Mouse (Mus musculus) inflammation-experienced regulatory T-cells (primary cell): ENCODE measurements around the gene Gm11236. TPM values are rescaled to one million over a fixed set of nuclear protein-coding genes. Genes with fewer than 3 reads are reported as not detected.

Experiments
- polyA plus RNA-seq, 2 experiments: library from polyadenylated mRNA; unstranded; fragments of 100-300 nt; shearing (Covaris generic); gene quantifications; one replicate each; pipeline ENCODE4 v1.2.1; 2017

Gm11236 gene
- polyA plus RNA-seq = not detected

GRCm38 (mm10) chr4:73637821-73638220 lies at the start of gene Gm11236:
Gene Gm11236, plus strand, starts transcription at chr4:73638121.

GRCm38 (mm10) chr4:73607581-73607980 lies 30.3 kb upstream of the Gm11236 start, which contains the start of gene Gm11238:
Gene Gm11238, plus strand, starts transcription at chr4:73607881.

DNA sequence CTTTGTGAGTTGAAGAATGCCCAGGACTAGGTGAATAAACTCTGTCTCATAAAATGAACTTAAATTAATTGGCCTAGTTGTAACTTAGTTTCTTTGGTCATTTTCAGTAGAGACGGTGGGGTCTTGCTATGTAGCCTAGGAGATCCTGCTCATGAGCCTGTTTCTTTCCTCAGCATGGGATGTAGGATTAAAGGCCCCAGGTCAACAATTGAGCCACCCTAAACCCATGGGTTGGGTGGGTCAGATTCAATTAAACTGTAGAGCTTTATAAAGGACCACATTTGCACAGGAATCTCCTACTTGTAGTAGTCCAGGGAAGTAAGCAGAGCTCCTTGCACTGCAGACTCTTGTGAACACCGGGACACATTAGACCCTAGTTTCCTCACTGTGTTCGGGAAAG lies 15.2 kb upstream of the Gm11236 start, which contains the start of gene Gm11237:
Gene Gm11237 (plus strand): TSS at position 301 of the 400 bp plus-strand sequence.

DNA sequence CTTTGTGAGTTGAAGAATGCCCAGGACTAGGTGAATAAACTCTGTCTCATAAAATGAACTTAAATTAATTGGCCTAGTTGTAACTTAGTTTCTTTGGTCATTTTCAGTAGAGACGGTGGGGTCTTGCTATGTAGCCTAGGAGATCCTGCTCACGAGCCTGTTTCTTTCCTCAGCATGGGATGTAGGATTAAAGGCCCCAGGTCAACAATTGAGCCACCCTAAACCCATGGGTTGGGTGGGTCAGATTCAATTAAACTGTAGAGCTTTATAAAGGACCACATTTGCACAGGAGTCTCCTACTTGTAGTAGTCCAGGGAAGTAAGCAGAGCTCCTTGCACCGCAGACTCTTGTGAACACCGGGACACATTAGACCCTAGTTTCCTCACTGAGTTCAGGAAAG lies 30.1 kb downstream of the Gm11236 start, which contains the start of gene Gm11239:
Gene Gm11239 (plus strand): TSS at position 301 of the 400 bp plus-strand sequence.

GRCm38 (mm10) chr4:73683216-73683615 lies 45.3 kb downstream of the Gm11236 start, which contains the start of gene Gm428:
Gene Gm428, plus strand, starts transcription at chr4:73683516.

Other genes starting within 250 kb of the Gm11236 start
- gene Gm11487, start 233.0 kb upstream of the Gm11236 start, polyA plus RNA-seq = not detected
- gene Gm11238, start 30.2 kb upstream of the Gm11236 start, polyA plus RNA-seq = not detected
- not detected for gene Gm11237, start 15.1 kb upstream of the Gm11236 start, polyA plus RNA-seq
- gene Gm11239, start 30.2 kb downstream of the Gm11236 start, polyA plus RNA-seq = not detected
- not detected for gene Gm428, start 45.4 kb downstream of the Gm11236 start, polyA plus RNA-seq
- under 1 TPM; 0.20 to 0.74 TPM for gene Rasef, start 152.9 kb downstream of the Gm11236 start, polyA plus RNA-seq
- gene Gm11758, start 238.1 kb downstream of the Gm11236 start, polyA plus RNA-seq = not detected